Mouse (Mus musculus) retina, postnatal 7 days (tissue): ENCODE results near the gene Rora.

Experiments
- DNase-seq: peaks from one replicate; pipeline ENCODE4 v3.0.0-alpha.2; 2012; ENCODE audit warnings: low read depth, low spot score

The Rora gene

GRCm38 (mm10) chr9:69306734-69307528 lies 653.3 kb downstream of the Rora start:
- DNase-seq = no peak

GRCm38 (mm10) chr9:69307974-69308373 lies 654.4 kb downstream of the Rora start:
- DNase-seq = no peak

GRCm38 (mm10) chr9:69310524-69310923 lies 656.9 kb downstream of the Rora start:
- DNase-seq = no peak

- no peak for DNase-seq
These were observed 659.7 kb downstream of the Rora start for GRCm38 (mm10) chr9:69313297-69313696.

- no peak for DNase-seq
These were observed 661.0 kb downstream of the Rora start for GRCm38 (mm10) chr9:69314451-69315210.

- no peak for DNase-seq
These were observed 664.0 kb downstream of the Rora start for GRCm38 (mm10) chr9:69317527-69318115.

- DNase-seq = no peak
These were observed 665.8 kb downstream of the Rora start for GRCm38 (mm10) chr9:69319434-69319833.

- DNase-seq = no peak
These were observed 666.5 kb downstream of the Rora start for GRCm38 (mm10) chr9:69319913-69320634.

GRCm38 (mm10) chr9:69320635-69321027 lies 667.0 kb downstream of the Rora start:
- DNase-seq = no peak

- no peak for DNase-seq
These were observed 668.4 kb downstream of the Rora start for GRCm38 (mm10) chr9:69321956-69322355.

GRCm38 (mm10) chr9:69323831-69324230 lies 670.2 kb downstream of the Rora start:
- no peak for DNase-seq

- DNase-seq = no peak
These were observed 673.5 kb downstream of the Rora start for GRCm38 (mm10) chr9:69327077-69327476.

GRCm38 (mm10) chr9:69327591-69327990 lies 674.0 kb downstream of the Rora start:
- no peak for DNase-seq

- no peak for DNase-seq
These were observed 678.2 kb downstream of the Rora start for GRCm38 (mm10) chr9:69331790-69332189.

- DNase-seq = no peak
These were observed 679.4 kb downstream of the Rora start for GRCm38 (mm10) chr9:69332802-69333568.

- DNase-seq = no peak
These were observed 680.1 kb downstream of the Rora start for GRCm38 (mm10) chr9:69333654-69334053.

GRCm38 (mm10) chr9:69334106-69334505 lies 680.5 kb downstream of the Rora start:
- DNase-seq = no peak

GRCm38 (mm10) chr9:69336063-69336462 lies 682.5 kb downstream of the Rora start:
- DNase-seq = no peak

- no peak for DNase-seq
These were observed 685.6 kb downstream of the Rora start for GRCm38 (mm10) chr9:69339199-69339598.

GRCm38 (mm10) chr9:69339829-69340228 lies 686.2 kb downstream of the Rora start:
- DNase-seq = no peak

GRCm38 (mm10) chr9:69340421-69340820 lies 686.8 kb downstream of the Rora start:
- DNase-seq = no peak
